Mouse (Mus musculus) megakaryocyte, embryonic 14.5 days (primary cell): ENCODE data around the gene Wnt7b.

ENCODE experiments used
- FLI1 ChIP-seq: IDR thresholded peaks from 2 replicates; pipeline ENCODE4 v1.6.1; 2012; ENCODE audit warnings: low read length, inconsistent platforms, mixed read lengths
- GATA1 ChIP-seq: IDR thresholded peaks from 3 replicates; pipeline ENCODE4 v1.6.1; 2012; ENCODE audit warnings: mixed read lengths, low read length, inconsistent platforms, borderline replicate concordance

GRCm38 (mm10) chr15:85497981-85498475 is 84.2 kb downstream of the Wnt7b start:
- TF ChIP-seq GATA1 (no peak), FLI1 (no peak)
